Mouse (Mus musculus): Measurements from ENCODE around the gene Fcgr1. TPM values are rescaled to one million over a fixed set of nuclear protein-coding genes. Genes with fewer than 3 reads are reported as not detected.
"Not testable (repeated sequence)": the region's sequence is repeated elsewhere in the genome, so short reads cannot be mapped to it uniquely, and the experiment has no call there.

Gene Fcgr1
- polyA plus RNA-seq, 1 experiment from 2014 or later: 3.6 TPM

DNA sequence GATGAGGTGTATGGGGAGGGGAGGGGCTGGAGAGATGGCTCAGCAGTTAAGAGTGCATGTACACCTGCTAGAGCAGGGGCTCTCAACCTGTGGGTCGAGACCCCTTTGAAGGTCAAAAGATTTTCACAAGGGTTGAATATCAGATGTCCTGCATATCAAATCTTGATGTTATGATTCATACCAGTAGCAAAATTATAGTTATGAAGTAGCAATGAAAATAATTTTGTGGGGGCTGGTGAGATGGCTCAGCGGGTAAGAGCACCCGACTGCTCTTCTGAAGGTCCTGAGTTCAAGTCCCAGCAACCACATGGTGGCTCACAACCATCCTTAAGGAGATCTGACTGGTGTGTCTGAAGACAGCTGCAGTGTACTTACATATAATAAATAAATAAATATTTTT, 3.0 kb downstream of the Fcgr1 start:
- not testable (repeated sequence) for H3K27ac ChIP-seq; H3K36me3 ChIP-seq; H3K9me3 ChIP-seq; H3K4me1 ChIP-seq; H3K27me3 ChIP-seq; ATAC-seq (ENCODE audit: borderline replicate concordance, extremely low read depth, low FRiP score, low TSS enrichment); H3K4me3 ChIP-seq; H3K4me2 ChIP-seq; H3K9ac ChIP-seq
- WGBS: 84% methylated on average over 3 of the region's 3 CpGs

DNA sequence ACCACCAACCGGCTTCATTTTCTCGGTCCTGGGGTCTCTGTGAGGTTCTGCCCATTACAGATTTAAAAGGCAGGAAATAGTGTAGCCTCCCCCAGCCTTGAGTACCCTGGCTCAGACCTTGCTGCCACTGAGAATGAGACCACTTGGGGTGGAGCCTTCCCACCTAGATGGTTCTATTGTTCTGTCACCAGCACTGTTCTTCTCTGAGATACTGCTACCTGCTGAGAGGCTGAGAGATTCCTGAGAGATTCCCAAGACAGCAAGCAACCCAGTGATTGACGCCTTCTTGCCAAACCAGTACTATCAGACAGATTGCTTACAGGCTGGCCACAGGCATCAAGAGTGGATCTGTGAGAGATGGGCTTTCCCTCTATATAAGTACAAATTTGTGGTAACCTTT, 4.6 kb downstream of the Fcgr1 start:
- H3K4me3 ChIP-seq: no peak overlapping the region
- no peak overlapping the region for H3K27ac ChIP-seq
- no peaks in the 10 kb centered on the region for H3K9me3 ChIP-seq
- peaks cover 17% of the 10 kb centered on the region for H3K27me3 ChIP-seq
- H3K4me1 ChIP-seq: no peaks in the 10 kb centered on the region
- 61% methylated on average over 3 of the region's 3 CpGs for WGBS
- H3K9ac ChIP-seq: no peak overlapping the region
- no peaks in the 10 kb centered on the region for H3K36me3 ChIP-seq
- ATAC-seq (ENCODE audit: borderline replicate concordance, extremely low read depth, low FRiP score, low TSS enrichment): no peak
- no peak overlapping the region for H3K4me2 ChIP-seq

DNA sequence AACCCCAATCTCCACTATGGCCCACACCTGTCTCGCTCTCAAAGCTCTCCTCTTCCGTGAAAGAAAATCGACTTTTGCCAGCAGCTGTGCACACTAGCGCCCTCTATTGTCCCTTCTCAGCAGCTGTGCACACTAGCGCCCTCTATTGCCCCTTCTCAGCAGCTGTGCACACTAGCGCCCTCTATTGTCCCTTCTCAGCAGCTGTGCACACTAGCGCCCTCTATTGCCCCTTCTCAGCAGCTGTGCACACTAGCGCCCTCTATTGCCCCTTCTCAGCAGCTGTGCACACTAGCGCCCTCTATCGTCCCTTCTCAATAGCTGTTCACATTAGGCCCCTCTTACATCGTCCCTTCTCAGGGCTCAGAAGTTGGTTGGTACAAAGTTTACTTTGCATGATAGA, 6.4 kb downstream of the Fcgr1 start:
- not testable (repeated sequence) for H3K4me3 ChIP-seq; H3K9ac ChIP-seq; H3K4me1 ChIP-seq; H3K27ac ChIP-seq; H3K4me2 ChIP-seq; ATAC-seq (ENCODE audit: borderline replicate concordance, extremely low read depth, low FRiP score, low TSS enrichment); H3K9me3 ChIP-seq; H3K36me3 ChIP-seq
- H3K27me3 ChIP-seq: peaks cover 28% of the 10 kb centered on the region
- WGBS: 87% methylated on average over 11 of the region's 11 CpGs

DNA sequence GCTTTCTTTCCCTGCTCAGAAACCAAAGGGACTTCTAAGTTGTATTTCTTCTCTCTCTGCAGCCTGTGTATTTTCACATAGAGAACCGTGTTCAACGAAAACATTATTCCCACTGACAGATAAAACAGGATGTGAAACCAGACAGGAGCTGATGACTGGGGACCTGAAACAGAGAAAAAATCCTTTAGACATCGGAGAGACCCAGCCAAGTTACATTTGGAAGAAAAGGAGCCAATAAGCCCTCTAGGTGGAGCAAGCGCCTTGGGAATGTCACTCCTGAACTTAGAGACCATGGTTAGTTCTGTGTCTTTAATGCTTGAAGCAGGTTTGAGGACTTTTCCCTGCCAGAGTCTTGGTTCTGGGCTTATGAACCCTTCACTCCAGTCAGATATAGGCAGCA, 9.3 kb downstream of the Fcgr1 start:
- Histone ChIP-seq H3K4me2 (peak overlapping the region; percentile 20), H3K27me3 (peaks cover 31% of the 10 kb centered on the region), H3K9ac (no peak overlapping the region), H3K9me3 (no peaks in the 10 kb centered on the region), H3K36me3 (no peaks in the 10 kb centered on the region), H3K4me3 (no peak overlapping the region), H3K4me1 (no peaks in the 10 kb centered on the region), H3K27ac (no peak overlapping the region)
- whole genome bisulfite sequencing: 5% methylated on average over 4 of the region's 4 CpGs
- ATAC-seq (ENCODE audit: borderline replicate concordance, extremely low read depth, low FRiP score, low TSS enrichment): no peak

DNA sequence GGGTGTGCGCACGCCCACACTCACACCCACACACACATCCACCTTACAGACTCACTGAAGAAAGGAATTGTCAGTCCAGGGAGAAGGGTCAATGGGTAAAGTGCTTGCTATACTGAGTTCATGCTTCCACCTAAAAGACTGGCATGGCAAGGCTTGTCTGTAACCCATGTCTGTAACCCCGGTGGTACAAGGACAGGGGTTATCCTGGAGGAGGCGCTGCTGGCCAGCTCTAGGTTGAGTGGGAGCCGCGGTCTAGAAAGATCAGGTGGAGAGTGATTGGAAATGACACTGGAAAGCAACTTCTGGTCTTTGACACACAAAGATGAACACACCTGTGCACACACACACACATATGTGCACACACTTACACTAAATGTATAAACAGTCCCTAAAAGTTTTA, 13.1 kb downstream of the Fcgr1 start:
- Histone ChIP-seq H3K4me2 (no peak overlapping the region), H3K36me3 (no peaks in the 10 kb centered on the region), H3K27ac (no peak overlapping the region), H3K9ac (no peak overlapping the region), H3K9me3 (no peaks in the 10 kb centered on the region), H3K4me1 (peaks cover 13% of the 10 kb centered on the region), H3K27me3 (peaks cover 23% of the 10 kb centered on the region), H3K4me3 (no peak overlapping the region)
- 50% methylated on average over 6 of the region's 6 CpGs for WGBS
- no peak for ATAC-seq (ENCODE audit: borderline replicate concordance, extremely low read depth, low FRiP score, low TSS enrichment)

DNA sequence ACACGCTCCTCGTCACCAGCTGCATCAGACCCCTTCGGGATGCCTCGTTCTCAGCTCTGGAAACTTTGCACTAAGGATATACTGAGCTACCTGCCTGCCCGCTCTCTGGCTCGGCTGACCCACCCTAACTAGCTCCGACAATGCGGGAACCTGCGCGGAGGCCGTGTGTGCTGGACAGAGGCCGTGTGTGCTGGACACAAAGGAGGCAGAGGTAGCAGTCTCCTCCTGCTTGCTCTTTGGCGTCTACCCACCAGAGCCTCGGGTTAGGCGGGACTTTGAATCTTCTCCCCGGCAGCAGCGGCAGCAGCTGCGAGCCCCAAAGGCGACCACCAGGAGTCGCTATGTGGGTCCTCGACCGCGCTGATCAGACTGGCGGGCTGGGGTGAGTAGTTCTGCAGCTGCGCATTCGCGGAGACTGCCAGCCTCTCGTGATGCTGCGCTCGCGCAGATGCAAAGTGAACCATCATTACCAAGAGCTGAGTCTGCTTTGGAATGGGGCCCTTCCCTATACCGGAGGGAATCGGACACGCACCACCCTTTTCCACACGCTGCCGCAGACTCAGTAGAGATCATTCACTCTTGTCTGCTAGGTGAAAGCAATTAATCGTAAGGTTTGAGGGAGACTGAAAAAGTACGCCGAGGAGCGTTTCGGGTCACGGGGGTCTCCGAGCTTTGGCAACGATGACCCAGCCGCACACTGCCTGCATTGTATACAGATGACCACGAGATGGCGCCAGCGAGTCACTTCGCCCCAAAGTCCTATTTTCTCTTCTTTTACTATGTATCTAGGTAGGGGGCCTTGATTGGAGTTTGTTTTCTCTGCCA, 15.8 kb downstream of the Fcgr1 start:
- no peaks in the 10 kb centered on the region for H3K36me3 ChIP-seq
- H3K4me2 ChIP-seq: peak overlapping the region; percentile 89
- WGBS: under 1% methylated on average over 49 of the region's 49 CpGs
- H3K4me1 ChIP-seq: peaks cover 13% of the 10 kb centered on the region
- ATAC-seq (ENCODE audit: borderline replicate concordance, extremely low read depth, low FRiP score, low TSS enrichment): peak; percentile 96
- H3K4me3 ChIP-seq: peak overlapping the region; percentile 51
- H3K9me3 ChIP-seq: no peaks in the 10 kb centered on the region
- peak overlapping the region; percentile 58 for H3K9ac ChIP-seq
- H3K27me3 ChIP-seq: peaks cover 4% of the 10 kb centered on the region
- peak overlapping the region; percentile 79 for H3K27ac ChIP-seq

DNA sequence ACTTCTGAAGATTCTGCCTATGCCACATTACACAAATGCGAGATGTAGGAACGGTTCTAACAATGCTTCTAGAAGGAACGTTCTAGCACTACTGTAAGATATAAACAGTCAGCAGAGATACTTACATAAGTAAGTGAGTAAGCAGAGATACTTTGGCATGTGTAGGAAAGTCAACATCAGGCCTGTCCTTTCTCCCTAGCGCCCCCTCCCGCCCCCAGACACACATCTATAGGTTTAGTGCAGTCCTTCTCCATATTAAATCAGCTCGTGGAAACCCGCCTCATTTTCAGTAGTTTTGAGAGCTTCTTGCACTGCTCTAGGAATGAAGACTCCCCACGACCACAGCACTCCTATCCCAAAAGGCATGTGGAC, 16.4 kb downstream of the Fcgr1 start:
- peak overlapping the region; percentile 51 for H3K4me3 ChIP-seq
- peaks cover 13% of the 10 kb centered on the region for H3K4me1 ChIP-seq
- WGBS: 11% methylated on average over 8 of the region's 8 CpGs
- no peaks in the 10 kb centered on the region for H3K9me3 ChIP-seq
- H3K9ac ChIP-seq: peak overlapping the region; percentile 58
- peak overlapping the region; percentile 69 for H3K27ac ChIP-seq
- peak; percentile 31 for ATAC-seq (ENCODE audit: borderline replicate concordance, extremely low read depth, low FRiP score, low TSS enrichment)
- peak overlapping the region; percentile 89 for H3K4me2 ChIP-seq
- no peaks in the 10 kb centered on the region for H3K36me3 ChIP-seq
- H3K27me3 ChIP-seq: 0 out of 2 replicates have a peak, but pooled peaks cover 3% of the 10 kb centered on the region

DNA sequence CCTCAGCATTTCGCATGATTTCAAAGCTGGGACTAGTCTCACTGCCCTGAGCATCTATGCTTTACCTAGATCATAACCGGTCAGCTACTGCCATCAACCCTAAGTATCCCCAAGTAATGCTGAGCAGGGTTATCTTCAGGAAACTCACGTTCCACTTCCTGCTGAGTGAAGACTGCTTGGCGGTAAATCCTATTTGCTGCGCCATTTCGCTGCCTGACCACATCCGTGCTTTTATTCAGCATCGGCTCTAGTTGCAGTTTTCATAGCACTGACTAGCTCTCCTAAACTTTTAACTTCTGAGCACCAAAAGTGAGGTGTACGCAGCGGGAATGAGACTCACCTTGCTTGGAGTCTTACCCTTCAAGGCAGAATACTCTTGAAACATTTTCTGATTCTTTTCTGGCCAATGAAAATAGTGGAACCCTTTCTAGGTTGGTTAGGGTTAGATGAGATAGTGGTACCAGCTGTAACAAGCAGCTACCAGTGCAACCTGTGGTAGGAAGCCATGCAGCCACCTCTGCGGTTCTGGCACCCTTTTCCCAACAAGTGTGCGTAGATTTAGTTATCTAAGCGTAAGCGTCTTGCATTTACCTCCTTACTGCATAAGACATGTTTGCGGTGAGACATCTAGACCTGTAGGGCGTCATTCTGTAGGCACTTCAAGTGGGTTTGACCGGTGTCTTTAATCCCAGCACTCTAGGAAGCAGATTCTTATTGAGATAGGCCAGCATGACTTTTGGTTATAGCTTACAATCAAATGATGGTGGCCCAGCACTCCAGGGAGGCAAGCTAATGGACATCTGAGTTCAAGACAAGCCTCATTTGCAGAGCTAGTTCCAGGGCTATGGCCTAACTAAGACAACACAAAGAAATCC, 19.9 kb downstream of the Fcgr1 start:
- no peak overlapping the region for H3K4me3 ChIP-seq
- H3K4me1 ChIP-seq: peaks cover 13% of the 10 kb centered on the region
- H3K36me3 ChIP-seq: no peaks in the 10 kb centered on the region
- no peak overlapping the region for H3K27ac ChIP-seq
- H3K9me3 ChIP-seq: no peaks in the 10 kb centered on the region
- 85% methylated on average over 17 of the region's 17 CpGs for WGBS
- no peak overlapping the region for H3K4me2 ChIP-seq
- H3K27me3 ChIP-seq: no peaks in the 10 kb centered on the region
- no peak overlapping the region for H3K9ac ChIP-seq
- ATAC-seq (ENCODE audit: borderline replicate concordance, extremely low read depth, low FRiP score, low TSS enrichment): no peak

DNA sequence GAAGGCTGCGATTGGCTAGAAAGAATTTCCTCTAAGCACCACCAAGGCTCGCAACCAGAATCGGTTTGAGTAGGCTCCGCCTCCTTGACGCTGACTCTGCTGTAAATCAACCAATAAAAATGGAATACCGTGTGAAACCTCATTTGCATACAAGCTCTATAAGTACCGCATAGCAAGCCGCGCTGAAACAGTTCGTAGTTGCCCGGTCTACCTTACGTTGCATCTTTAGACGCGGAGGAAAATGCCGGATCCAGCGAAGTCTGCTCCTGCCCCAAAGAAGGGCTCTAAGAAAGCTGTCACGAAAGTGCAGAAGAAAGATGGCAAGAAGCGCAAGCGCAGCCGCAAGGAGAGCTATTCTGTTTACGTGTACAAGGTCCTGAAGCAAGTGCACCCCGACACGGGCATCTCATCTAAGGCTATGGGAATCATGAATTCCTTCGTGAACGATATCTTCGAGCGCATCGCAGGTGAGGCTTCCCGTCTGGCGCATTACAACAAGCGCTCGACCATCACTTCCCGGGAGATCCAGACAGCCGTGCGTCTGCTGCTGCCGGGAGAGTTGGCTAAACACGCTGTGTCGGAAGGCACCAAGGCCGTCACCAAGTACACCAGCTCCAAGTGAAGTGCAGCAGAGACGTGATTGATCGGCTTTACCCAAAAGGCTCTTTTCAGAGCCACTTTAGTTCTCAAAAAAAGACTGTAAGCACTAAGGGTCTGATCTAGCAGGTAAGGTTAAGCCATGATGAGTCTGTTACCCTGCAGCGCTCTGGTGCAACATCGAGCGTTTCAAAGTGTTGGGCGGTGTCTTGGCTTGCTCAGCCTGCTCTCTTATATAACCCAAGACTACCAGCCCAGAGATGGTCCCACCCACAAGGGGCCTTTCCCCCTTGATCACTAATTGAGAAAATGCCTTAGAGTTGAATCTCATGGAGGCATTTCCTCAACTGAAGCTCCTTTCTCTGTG, 24.0 kb downstream of the Fcgr1 start, which contains the start of gene Hist2h2bb:
Gene Hist2h2bb (plus strand): TSS at position 242 of the 964 bp plus-strand sequence.
- H3K36me3 ChIP-seq: no peaks in the 10 kb centered on the region
- H3K4me3 ChIP-seq: peak within 1 kb of the TSS; percentile 52
- no peaks in the 10 kb centered on the region for H3K27me3 ChIP-seq
- H3K27ac ChIP-seq: peak within 1 kb of the TSS; percentile 98
- H3K4me1 ChIP-seq: peaks cover 11% of the 10 kb centered on the region
- H3K9ac ChIP-seq: peak within 1 kb of the TSS; percentile 72
- H3K4me2 ChIP-seq: peak within 1 kb of the TSS; percentile 88
- no peaks in the 10 kb centered on the region for H3K9me3 ChIP-seq
- WGBS: under 1% methylated on average over 45 of the region's 45 CpGs
- ATAC-seq (ENCODE audit: borderline replicate concordance, extremely low read depth, low FRiP score, low TSS enrichment): peak; percentile 96

DNA sequence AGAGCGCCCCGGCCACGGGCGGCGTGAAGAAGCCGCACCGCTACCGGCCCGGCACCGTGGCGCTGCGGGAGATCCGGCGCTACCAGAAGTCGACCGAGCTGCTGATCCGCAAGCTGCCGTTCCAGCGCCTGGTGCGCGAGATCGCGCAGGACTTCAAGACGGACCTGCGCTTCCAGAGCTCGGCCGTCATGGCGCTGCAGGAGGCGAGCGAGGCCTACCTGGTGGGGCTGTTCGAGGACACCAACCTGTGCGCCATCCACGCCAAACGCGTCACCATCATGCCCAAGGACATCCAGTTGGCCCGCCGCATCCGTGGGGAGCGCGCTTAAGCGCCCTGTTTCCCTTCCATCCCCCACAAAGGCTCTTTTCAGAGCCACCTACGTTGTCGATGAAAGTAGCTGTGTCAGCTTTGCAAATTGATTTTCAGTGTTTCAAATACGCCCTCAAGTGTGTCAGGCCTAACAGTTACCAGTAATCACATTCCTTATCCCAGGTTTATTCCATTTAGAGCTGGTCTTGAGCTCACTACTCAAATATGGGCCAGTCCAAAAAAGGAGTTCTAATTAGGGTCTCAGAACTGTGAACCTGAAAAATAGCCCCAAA, 24.9 kb downstream of the Fcgr1 start:
- ATAC-seq (ENCODE audit: borderline replicate concordance, extremely low read depth, low FRiP score, low TSS enrichment): peak; percentile 25
- WGBS: 0% methylated on average over 19 of the region's 44 CpGs
- H3K9me3 ChIP-seq, H3K36me3 ChIP-seq, H3K27me3 ChIP-seq: not testable (repeated sequence)
- peak overlapping the region; percentile 68 for H3K9ac ChIP-seq
- H3K4me1 ChIP-seq: peaks cover 21% of the 10 kb centered on the region
- peak overlapping the region; percentile 88 for H3K4me2 ChIP-seq
- peak overlapping the region; percentile 98 for H3K27ac ChIP-seq
- H3K4me3 ChIP-seq: peak overlapping the region; percentile 44

Data from lung, embryonic 15.5 days (tissue).